12 mouse cellular contexts compared by ENCODE assay signal in the genomic region with DNA sequence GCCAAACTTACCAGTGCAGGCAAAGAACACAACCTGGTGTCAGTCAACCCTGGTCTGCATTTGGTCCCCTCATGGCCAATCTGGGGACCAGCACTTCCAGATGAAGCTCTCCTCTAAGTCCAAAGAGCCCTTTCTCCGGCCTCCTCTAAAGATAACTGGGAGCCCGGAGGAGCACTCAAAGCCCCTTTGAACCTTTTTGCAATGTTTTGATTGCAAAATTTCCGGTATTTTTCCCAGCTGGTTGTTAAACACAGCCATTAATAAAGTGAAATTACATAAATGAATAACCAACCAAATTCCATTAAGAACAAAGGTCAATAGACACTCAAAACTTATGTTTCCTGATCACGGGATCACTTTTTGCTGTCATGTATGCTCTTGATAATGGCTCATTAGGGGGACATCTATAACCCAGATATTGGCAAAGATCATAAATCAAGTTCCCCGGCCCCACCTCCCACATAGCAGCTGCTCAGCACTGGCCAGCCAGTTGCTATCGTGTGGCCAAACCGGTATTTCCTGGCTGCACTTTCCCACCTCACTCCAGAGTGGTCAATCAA. TPM values are rescaled to one million over a fixed set of nuclear protein-coding genes. Genes with fewer than 3 reads are reported as not detected.
DNase-seq lines count a peak whose midpoint lies in the region; ATAC-seq lines count a peak whose summit lies in the region.
"Had no signal": no experiment of that assay in that cellular context is flagged by ENCODE, and none has a peak within 500 bp of the region (broad histone marks: within the 10 kb centered on the region; RNA-seq: fewer than 3 reads in every experiment).

No protein-coding gene starts in this region.

- DNase-seq in heart, postnatal 25 days (ENCODE audit: low spot score) = no peak
- DNase-seq in intestine, embryonic 14.5 days (ENCODE audit: low spot score) = peak; percentile 74
- DNase-seq in kidney, postnatal 4 days = peak; percentile 72 to 81
- DNase-seq in mesoderm, embryonic 11.5 days (ENCODE audit: low read depth, low spot score) = peak; percentile 54
- no peak for DNase-seq in ovary, postnatal 14 days (ENCODE audit: low spot score)
- DNase-seq in neural tube, embryonic 10.5 days (ENCODE audit: extremely low spot score, low spot score) = no peak
- DNase-seq: midbrain, embryonic 14.5 days had no signal

- intact Hi-C loops in heart, postnatal 25 days (cut with DNase I) = no loop called here

- no peaks in the 10 kb centered on the region for H3K9me3 ChIP-seq in heart, embryonic 15.5 days (replicated peaks)
- no peaks in the 10 kb centered on the region for H3K9me3 ChIP-seq in intestine, embryonic 14.5 days (ENCODE audit: control insufficient read depth, low read length)
- H3K9me3 ChIP-seq: forebrain, embryonic 13.5 days had no signal

- no peak for ATAC-seq in heart, embryonic 15.5 days (replicated peaks; ENCODE audit: insufficient number of reproducible peaks, insufficient read depth, low FRiP score, low read depth)
- ATAC-seq in intestine, embryonic 14.5 days (replicated peaks; ENCODE audit: low FRiP score, low TSS enrichment, low read depth) = peak; percentile 56; the same call in 1 of the 2 replicates
- ATAC-seq in megakaryocyte, adult 5-6 weeks (ENCODE audit: poor library complexity, severe bottlenecking) = no peak
- ATAC-seq: forebrain, embryonic 13.5 days had no signal

- peaks cover 88% of the 10 kb centered on the region for H3K4me1 ChIP-seq in heart, embryonic 15.5 days (replicated peaks)
- peaks cover 47% of the 10 kb centered on the region for H3K4me1 ChIP-seq in intestine, embryonic 14.5 days (replicated peaks; ENCODE audit: control insufficient read depth, insufficient read depth, low read length)

- 48% methylated on average over 7 of the region's 7 CpGs for WGBS in heart, embryonic 15.5 days
- WGBS in intestine, embryonic 14.5 days = 17% methylated on average over 7 of the region's 7 CpGs

- no peak overlapping the region for H3K4me3 ChIP-seq in heart, embryonic 15.5 days
- H3K4me3 ChIP-seq in intestine, embryonic 14.5 days (ENCODE audit: low read depth, low read length) = no peak overlapping the region
- H3K4me3 ChIP-seq: forebrain, embryonic 13.5 days; heart, embryonic 13.5 days had no signal

- H3K36me3 ChIP-seq in heart, embryonic 15.5 days = no peaks in the 10 kb centered on the region
- H3K36me3 ChIP-seq in intestine, embryonic 14.5 days (ENCODE audit: control insufficient read depth, insufficient read depth, low read length) = no peaks in the 10 kb centered on the region

- H3K9ac ChIP-seq in heart, embryonic 15.5 days = no peak overlapping the region
- H3K9ac ChIP-seq in intestine, embryonic 14.5 days (ENCODE audit: low read length) = no peak overlapping the region
- H3K9ac ChIP-seq: forebrain, embryonic 13.5 days had no signal

- H3K4me2 ChIP-seq in heart, embryonic 15.5 days = no peak overlapping the region
- H3K4me2 ChIP-seq in intestine, embryonic 14.5 days (ENCODE audit: low read length) = no peak overlapping the region
- H3K4me2 ChIP-seq: forebrain, embryonic 13.5 days had no signal

- no peaks in the 10 kb centered on the region for H3K27me3 ChIP-seq in heart, embryonic 15.5 days
- no peaks in the 10 kb centered on the region for H3K27me3 ChIP-seq in intestine, embryonic 14.5 days (replicated peaks; ENCODE audit: control insufficient read depth, insufficient read depth, low read length)
- H3K27me3 ChIP-seq: CH12.LX; heart, embryonic 13.5 days had no signal

- peak overlapping the region; percentile 46 for H3K27ac ChIP-seq in heart, embryonic 15.5 days
- no peak overlapping the region for H3K27ac ChIP-seq in intestine, embryonic 14.5 days (ENCODE audit: low read depth)
- H3K27ac ChIP-seq: forebrain, embryonic 13.5 days had no signal

RNA-seq across cellular contexts. Expression of gene H6pd, which starts 5.7 kb away (rescaled TPM):
- 10.2 and 16.0 TPM in 2 replicates for polyA plus RNA-seq in heart, embryonic 15.5 days (2015; fragmentation: Nextera tagmentation; extraction: Ambion mirVana)
- total RNA-seq in heart, postnatal 25 days (2021) = 10 to 100 TPM; 39.8 to 45.4 TPM
- polyA plus RNA-seq in intestine, embryonic 14.5 days (2014; fragmentation: Nextera tagmentation; extraction: Ambion mirVana) = 11.9 and 14.0 TPM in 2 replicates
- total RNA-seq in megakaryocyte, adult 5-6 weeks (2015) = 14.4 and 16.1 TPM in 2 replicates
- 26.1 and 32.7 TPM in 2 replicates for total RNA-seq in megakaryocyte, adult 5-6 weeks (2017)

RNA-seq across cellular contexts. Expression of gene Spsb1, which starts 48.3 kb away (rescaled TPM):
- polyA plus RNA-seq in heart, embryonic 15.5 days (2015; fragmentation: Nextera tagmentation; extraction: Ambion mirVana) = 10.2 and 12.5 TPM in 2 replicates
- total RNA-seq in heart, postnatal 25 days (2021) = 10 to 100 TPM; 32.6 to 36.7 TPM
- polyA plus RNA-seq in intestine, embryonic 14.5 days (2014; fragmentation: Nextera tagmentation; extraction: Ambion mirVana) = 17.0 and 19.9 TPM in 2 replicates
- 0.11 TPM in 1 of 2 replicates, not detected in the other for total RNA-seq in megakaryocyte, adult 5-6 weeks (2015)
- 0.22 TPM in 1 of 2 replicates, not detected in the other for total RNA-seq in megakaryocyte, adult 5-6 weeks (2017)

Comparison
In these comparisons a context has a peak if more than half of its experiments do, and no peak if none do; other contexts are left out.
1. DNase-seq: peak in intestine, embryonic 14.5 days (single experiment), kidney, postnatal 4 days (2 of 2) and mesoderm, embryonic 11.5 days (single experiment); none in heart, postnatal 25 days (single experiment), ovary, postnatal 14 days (single experiment) and neural tube, embryonic 10.5 days (single experiment).
2. RNA of gene Spsb1, which starts 48.3 kb away (total RNA-seq): 32.6 to 36.7 TPM in heart, postnatal 25 days; 0.11 to 0.22 TPM in megakaryocyte, adult 5-6 weeks; every median in the first group is over 10 times any median in the second.